Mouse (Mus musculus) hindbrain, embryonic 12.5 days (tissue): ENCODE data around the gene Ikzf2. TPM values are rescaled to one million over a fixed set of nuclear protein-coding genes. Genes with fewer than 3 reads are reported as not detected.

Source experiments
- ATAC-seq: fragments of 200-750 bp; cut with Nextera tagmentation; 2 replicates; pipeline ENCODE4 v1.8.0; 2017; ENCODE audit warnings: moderate TSS enrichment; ENCODE audit not compliant: low FRiP score
- H3K27ac ChIP-seq: fragments of 300-500 bp; sonication (generic); 2 replicates; pipeline ENCODE4 v1.5.1; 2016; ENCODE audit warnings: mild to moderate bottlenecking
- H3K27me3 ChIP-seq: fragments of 300-500 bp; sonication (generic); 2 replicates; pipeline ENCODE4 v1.6.1; 2016; ENCODE audit warnings: mild to moderate bottlenecking
- H3K36me3 ChIP-seq: fragments of 300-500 bp; sonication (generic); 2 replicates; pipeline ENCODE4 v1.6.1; 2016; ENCODE audit warnings: mild to moderate bottlenecking
- H3K4me1 ChIP-seq: fragments of 300-500 bp; sonication (generic); 2 replicates; pipeline ENCODE4 v1.6.1; 2016
- H3K4me2 ChIP-seq: fragments of 300-500 bp; sonication (generic); replicated peaks from 2 replicates; pipeline ENCODE4 v1.6.1; 2016; ENCODE audit warnings: mild to moderate bottlenecking
- H3K4me3 ChIP-seq: fragments of 300-500 bp; sonication (generic); 2 replicates; pipeline ENCODE4 v1.5.1; 2016; ENCODE audit warnings: mild to moderate bottlenecking
- H3K9ac ChIP-seq: fragments of 300-500 bp; sonication (generic); 2 replicates; pipeline ENCODE4 v1.6.1; 2016; ENCODE audit warnings: mild to moderate bottlenecking, moderate library complexity
- H3K9me3 ChIP-seq: fragments of 300-500 bp; sonication (generic); replicated peaks from 2 replicates; pipeline ENCODE4 v1.6.1; 2016; ENCODE audit warnings: mild to moderate bottlenecking
- WGBS: fragments of 180-500 bp; shearing (Covaris S2); methylation state at CpG from one replicate; pipeline ENCODE4 v1.1.7; 2016; 5-methylcytosine and 5-hydroxymethylcytosine counted together
- polyA plus RNA-seq: library from polyadenylated mRNA; unstranded; fragments of >200 nt; fragmentation: Nextera tagmentation; extraction: Ambion mirVana; gene quantifications from 2 replicates; pipeline ENCODE4 v1.2.1, GENCODE M21; 2016

Gene Ikzf2
- polyA plus RNA-seq, 1 experiment from 2014 or later: 6.2 TPM

- 86% methylated on average over 2 of the region's 2 CpGs for WGBS
- Histone ChIP-seq H3K36me3 (no peaks in the 10 kb centered on the region), H3K27me3 (no peaks in the 10 kb centered on the region), H3K4me2 (no peak overlapping the region), H3K4me3 (no peak overlapping the region), H3K27ac (no peak overlapping the region), H3K9me3 (no peaks in the 10 kb centered on the region), H3K9ac (no peak overlapping the region), H3K4me1 (no peaks in the 10 kb centered on the region)
- ATAC-seq: no peak
These were observed 165.4 kb downstream of the Ikzf2 start for GRCm38 (mm10) chr1:69521656-69522055.

- Histone ChIP-seq H3K4me2 (no peak overlapping the region), H3K27ac (no peak overlapping the region), H3K4me3 (no peak overlapping the region), H3K4me1 (no peaks in the 10 kb centered on the region), H3K9ac (no peak overlapping the region), H3K27me3 (no peaks in the 10 kb centered on the region), H3K36me3 (no peaks in the 10 kb centered on the region), H3K9me3 (no peaks in the 10 kb centered on the region)
- ATAC-seq: no peak
- WGBS: 95% methylated on average over 4 of the region's 4 CpGs
These were observed 167.7 kb downstream of the Ikzf2 start for GRCm38 (mm10) chr1:69519356-69519755.

- no peaks in the 10 kb centered on the region for H3K36me3 ChIP-seq
- no peak overlapping the region for H3K9ac ChIP-seq
- WGBS: 83% methylated on average over 4 of the region's 4 CpGs
- no peaks in the 10 kb centered on the region for H3K27me3 ChIP-seq
- no peak overlapping the region for H3K4me3 ChIP-seq
- no peak for ATAC-seq
- 0 out of 2 replicates have a peak, but pooled peaks cover 4% of the 10 kb centered on the region for H3K4me1 ChIP-seq
- no peak overlapping the region for H3K27ac ChIP-seq
- H3K9me3 ChIP-seq: no peaks in the 10 kb centered on the region
- no peak overlapping the region for H3K4me2 ChIP-seq
These were observed 169.0 kb downstream of the Ikzf2 start for GRCm38 (mm10) chr1:69518012-69518411.

GRCm38 (mm10) chr1:69516144-69516543 is 170.9 kb downstream of the Ikzf2 start:
- H3K9me3 ChIP-seq: no peaks in the 10 kb centered on the region
- no peak overlapping the region for H3K27ac ChIP-seq
- no peaks in the 10 kb centered on the region for H3K27me3 ChIP-seq
- no peak overlapping the region for H3K4me2 ChIP-seq
- no peak overlapping the region for H3K9ac ChIP-seq
- WGBS: 76% methylated on average over 5 of the region's 5 CpGs
- 0 out of 2 replicates have a peak, but pooled peaks cover 4% of the 10 kb centered on the region for H3K4me1 ChIP-seq
- H3K36me3 ChIP-seq: no peaks in the 10 kb centered on the region
- no peak overlapping the region for H3K4me3 ChIP-seq
- no peak for ATAC-seq

GRCm38 (mm10) chr1:69513595-69514250 is 173.3 kb downstream of the Ikzf2 start:
- WGBS: 43% methylated on average over 5 of the region's 5 CpGs
- no peak overlapping the region for H3K27ac ChIP-seq
- ATAC-seq: no peak

GRCm38 (mm10) chr1:69508275-69508674 is 178.8 kb downstream of the Ikzf2 start:
- no peak overlapping the region for H3K4me3 ChIP-seq
- ATAC-seq: no peak
- 64% methylated on average over 3 of the region's 3 CpGs for WGBS
- no peaks in the 10 kb centered on the region for H3K36me3 ChIP-seq
- no peak overlapping the region for H3K9ac ChIP-seq
- no peaks in the 10 kb centered on the region for H3K27me3 ChIP-seq
- H3K9me3 ChIP-seq: no peaks in the 10 kb centered on the region
- H3K4me2 ChIP-seq: no peak overlapping the region
- no peaks in the 10 kb centered on the region for H3K4me1 ChIP-seq
- no peak overlapping the region for H3K27ac ChIP-seq

More at GRCm38 (mm10) chr1:69513595-69514250, 173.3 kb downstream of the Ikzf2 start:
- Histone ChIP-seq H3K36me3 (no peaks in the 10 kb centered on the region), H3K4me2 (no peak overlapping the region), H3K27me3 (no peaks in the 10 kb centered on the region), H3K9ac (no peak overlapping the region), H3K4me3 (no peak overlapping the region), H3K4me1 (0 out of 2 replicates have a peak, but pooled peaks cover 4% of the 10 kb centered on the region), H3K9me3 (no peaks in the 10 kb centered on the region)

- H3K27ac ChIP-seq: no peak overlapping the region
- no peak overlapping the region for H3K9ac ChIP-seq
- no peak for ATAC-seq
- WGBS: 88% methylated on average over 6 of the region's 6 CpGs
- no peak overlapping the region for H3K4me2 ChIP-seq
- no peak overlapping the region for H3K4me3 ChIP-seq
- H3K9me3 ChIP-seq: no peaks in the 10 kb centered on the region
- no peaks in the 10 kb centered on the region for H3K36me3 ChIP-seq
- H3K4me1 ChIP-seq: no peaks in the 10 kb centered on the region
- no peaks in the 10 kb centered on the region for H3K27me3 ChIP-seq
These were observed 179.5 kb downstream of the Ikzf2 start for GRCm38 (mm10) chr1:69507513-69507912.

- no peak overlapping the region for H3K27ac ChIP-seq
- no peak for ATAC-seq
- WGBS: 94% methylated on average over 7 of the region's 7 CpGs
- H3K9ac ChIP-seq: no peak overlapping the region
- no peaks in the 10 kb centered on the region for H3K4me1 ChIP-seq
- no peak overlapping the region for H3K4me3 ChIP-seq
- no peaks in the 10 kb centered on the region for H3K36me3 ChIP-seq
- H3K27me3 ChIP-seq: no peaks in the 10 kb centered on the region
- no peaks in the 10 kb centered on the region for H3K9me3 ChIP-seq
- no peak overlapping the region for H3K4me2 ChIP-seq
These were observed 180.4 kb downstream of the Ikzf2 start for GRCm38 (mm10) chr1:69506615-69507159.

- H3K36me3 ChIP-seq: no peaks in the 10 kb centered on the region
These were observed 181.0 kb downstream of the Ikzf2 start for GRCm38 (mm10) chr1:69506011-69506410.

GRCm38 (mm10) chr1:69500388-69500787 is 186.7 kb downstream of the Ikzf2 start:
- Histone ChIP-seq H3K27ac (no peak overlapping the region), H3K9ac (no peak overlapping the region), H3K4me3 (no peak overlapping the region), H3K36me3 (no peaks in the 10 kb centered on the region), H3K4me2 (no peak overlapping the region), H3K9me3 (no peaks in the 10 kb centered on the region), H3K27me3 (no peaks in the 10 kb centered on the region), H3K4me1 (peaks cover 4% of the 10 kb centered on the region; the same call in 1 of the 2 replicates)
- ATAC-seq: no peak
- WGBS: 90% methylated on average over 3 of the region's 3 CpGs

More at GRCm38 (mm10) chr1:69506011-69506410, 181.0 kb downstream of the Ikzf2 start:
- Histone ChIP-seq H3K27ac (no peak overlapping the region), H3K4me3 (no peak overlapping the region), H3K27me3 (no peaks in the 10 kb centered on the region), H3K4me2 (no peak overlapping the region), H3K4me1 (no peaks in the 10 kb centered on the region), H3K9ac (no peak overlapping the region), H3K9me3 (no peaks in the 10 kb centered on the region)
- ATAC-seq: no peak
- WGBS: 95% methylated on average over 6 of the region's 6 CpGs

- WGBS: 91% methylated on average over 5 of the region's 5 CpGs
- no peak for ATAC-seq
These were observed 187.4 kb downstream of the Ikzf2 start for GRCm38 (mm10) chr1:69499652-69500051.

GRCm38 (mm10) chr1:69498862-69499306 is 188.2 kb downstream of the Ikzf2 start:
- peaks cover 4% of the 10 kb centered on the region; the same call in 1 of the 2 replicates for H3K4me1 ChIP-seq
- H3K4me2 ChIP-seq: peak overlapping the region; percentile 27; the same call in 1 of the 2 replicates
- no peak overlapping the region for H3K27ac ChIP-seq
- H3K9me3 ChIP-seq: no peaks in the 10 kb centered on the region
- no peaks in the 10 kb centered on the region for H3K27me3 ChIP-seq
- peak; percentile 73 for ATAC-seq
- no peak overlapping the region for H3K9ac ChIP-seq
- no peaks in the 10 kb centered on the region for H3K36me3 ChIP-seq
- H3K4me3 ChIP-seq: no peak overlapping the region
- 27% methylated on average over 7 of the region's 7 CpGs for WGBS

More at GRCm38 (mm10) chr1:69499652-69500051, 187.4 kb downstream of the Ikzf2 start:
- Histone ChIP-seq H3K4me1 (peaks cover 4% of the 10 kb centered on the region; the same call in 1 of the 2 replicates), H3K4me2 (no peak overlapping the region), H3K9me3 (no peaks in the 10 kb centered on the region), H3K27me3 (no peaks in the 10 kb centered on the region), H3K36me3 (no peaks in the 10 kb centered on the region), H3K27ac (no peak overlapping the region), H3K4me3 (no peak overlapping the region), H3K9ac (no peak overlapping the region)

GRCm38 (mm10) chr1:69496055-69496454 is 191.0 kb downstream of the Ikzf2 start:
- no peak for ATAC-seq
- 84% methylated on average over 4 of the region's 4 CpGs for WGBS
- H3K36me3 ChIP-seq: no peaks in the 10 kb centered on the region
- H3K4me3 ChIP-seq: no peak overlapping the region
- H3K4me1 ChIP-seq: peaks cover 4% of the 10 kb centered on the region; the same call in 1 of the 2 replicates
- H3K27ac ChIP-seq: no peak overlapping the region
- H3K4me2 ChIP-seq: no peak overlapping the region
- H3K9me3 ChIP-seq: no peaks in the 10 kb centered on the region
- H3K27me3 ChIP-seq: no peaks in the 10 kb centered on the region
- H3K9ac ChIP-seq: no peak overlapping the region
